Comparison of ENCODE assay signal across 8 mouse cellular contexts in the genomic region with DNA sequence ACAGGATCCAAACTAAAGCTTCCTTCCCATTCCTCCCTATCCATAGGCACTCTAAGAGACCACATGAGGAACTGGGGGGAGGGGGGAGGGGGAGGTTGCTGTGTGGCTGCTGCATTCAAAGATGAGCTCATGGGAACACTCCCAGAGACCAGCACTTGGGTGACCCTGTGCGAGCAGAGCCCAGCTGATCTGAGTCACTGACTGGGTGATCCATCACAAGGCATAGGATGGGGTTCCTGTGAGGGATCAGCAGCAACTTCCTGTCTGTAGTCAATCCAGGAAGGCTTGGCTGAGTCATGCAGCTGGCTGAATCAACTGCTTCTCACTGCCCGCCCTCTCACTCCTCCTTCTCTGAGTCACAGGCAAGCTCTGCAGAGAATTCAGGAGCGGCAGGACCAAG.
A peak's percentile ranks its signal among the peaks of the same experiment; 100 is the strongest.
DNase-seq lines count a peak whose midpoint lies in the region; TF ChIP-seq lines count a peak whose summit lies in the region.

No protein-coding gene starts in this region.

- no peaks in the 10 kb centered on the region for H3K79me3 ChIP-seq in C2C12 (ENCODE audit: low read depth)

- H3K27ac ChIP-seq in layer of hippocampus, adult 2 months, result peak overlapping the region; percentile 69; the same call in 1 of the 2 replicates

- intact Hi-C loops in heart, postnatal 36 days (cut with DNase I), result loop anchor here (2.0 to 5.0 kb wide), 2 partner anchors 52 to 71 kb away; no protein-coding TSS in a partner anchor

- no peak overlapping the region for H3K4me3 ChIP-seq in C2C12 (ENCODE audit: insufficient read depth, poor library complexity, severe bottlenecking)
- no peak overlapping the region for H3K4me3 ChIP-seq in layer of hippocampus, adult 2 months
- no peak overlapping the region for H3K4me3 ChIP-seq in lung, adult 2 months (replicated peaks; ENCODE audit: extremely low read depth, low read depth, low read length)

- 8% methylated on average over 3 of the region's 3 CpGs for WGBS in lung, adult 2 months

- TF ChIP-seq CTCF in C2C12 (IDR thresholded peaks at IDR 0.05; ENCODE audit: control insufficient read depth, insufficient read depth, insufficient read length), result no peak
- TF ChIP-seq CTCF in layer of hippocampus, adult 2 months (conservative IDR thresholded peaks at IDR 0.05), result no peak
- TF ChIP-seq CTCF in lung, adult 2 months (IDR thresholded peaks at IDR 0.05; ENCODE audit: insufficient read depth, low read length), result no peak

- peaks cover 5% of the 10 kb centered on the region for H3K4me1 ChIP-seq in lung, adult 2 months (ENCODE audit: control insufficient read depth, insufficient read depth, low read length)

- no peak for TF ChIP-seq POLR2A in lung, adult 2 months (IDR thresholded peaks at IDR 0.05; ENCODE audit: borderline replicate concordance, extremely low read depth, low read depth, low read length)

- no peak overlapping the region for H3ac ChIP-seq in C2C12 (ENCODE audit: control insufficient read depth, insufficient read length, low read depth)

- no peaks in the 10 kb centered on the region for H3K36me3 ChIP-seq in C2C12 (ENCODE audit: control insufficient read depth, insufficient read depth)

- peak; percentile 70 for DNase-seq in adrenal gland, postnatal 25 days
- peak; percentile 86 to 91 for DNase-seq in frontal cortex, adult 2 months (ENCODE audit: extremely low spot score in 1 of 2, low spot score in 1 of 2)
- peak; percentile 64 to 67 for DNase-seq in heart, postnatal 36 days
- DNase-seq in layer of hippocampus, adult 2 months (ENCODE audit: low spot score in 2 of 2), result peak; percentile 51 to 69
- peak; percentile 63 for DNase-seq in lung, adult 2 months
- peak; percentile 78 for DNase-seq in ovary, adult 18-20 months (ENCODE audit: low spot score)
- peak; percentile 53 for DNase-seq in urinary bladder, postnatal 25 days (ENCODE audit: low spot score)

- no peaks in the 10 kb centered on the region for H3K79me2 ChIP-seq in C2C12 (ENCODE audit: control insufficient read depth, insufficient read depth)

- H3K27me3 ChIP-seq in C2C12 (ENCODE audit: control insufficient read depth, insufficient read depth, insufficient read length), result no peaks in the 10 kb centered on the region

TF ChIP-seq in C2C12, 6 proteins besides CTCF, POLR2A, EP300 and RAD21:
- no peak for TF ChIP-seq USF1 (IDR thresholded peaks at IDR 0.05; ENCODE audit: low read depth)
- TF ChIP-seq MYOG (IDR thresholded peaks at IDR 0.05; ENCODE audit: control insufficient read depth, extremely low read depth, insufficient read length), result no peak
- TF ChIP-seq CEBPB (IDR thresholded peaks at IDR 0.05; ENCODE audit: low read depth), result no peak
- TF ChIP-seq MYOD1 (IDR thresholded peaks at IDR 0.05; ENCODE audit: control insufficient read depth, insufficient read length, low read depth), result peak; percentile 35
- peak; percentile 97 for TF ChIP-seq FOSL1 (IDR thresholded peaks at IDR 0.05; ENCODE audit: insufficient read depth, low read length, poor library complexity, severe bottlenecking)
- peak; percentile 45 for TF ChIP-seq MAX (IDR thresholded peaks at IDR 0.05)
